Mouse (Mus musculus) induced T-regulatory cell, adult 2 months (primary cell): Measurements from ENCODE around the gene Meis3.

ENCODE experiments used
- DNase-seq: peaks from one replicate; pipeline ENCODE4 v3.0.0-alpha.2; 2012; ENCODE audit warnings: low read depth

Meis3 gene

GRCm38 (mm10) chr7:16210862-16211365, 36.0 kb downstream of the Meis3 start:
- no peak for DNase-seq

GRCm38 (mm10) chr7:16213196-16213595, 38.3 kb downstream of the Meis3 start:
- DNase-seq = no peak

GRCm38 (mm10) chr7:16213986-16214385, 39.1 kb downstream of the Meis3 start:
- DNase-seq = no peak

DNA sequence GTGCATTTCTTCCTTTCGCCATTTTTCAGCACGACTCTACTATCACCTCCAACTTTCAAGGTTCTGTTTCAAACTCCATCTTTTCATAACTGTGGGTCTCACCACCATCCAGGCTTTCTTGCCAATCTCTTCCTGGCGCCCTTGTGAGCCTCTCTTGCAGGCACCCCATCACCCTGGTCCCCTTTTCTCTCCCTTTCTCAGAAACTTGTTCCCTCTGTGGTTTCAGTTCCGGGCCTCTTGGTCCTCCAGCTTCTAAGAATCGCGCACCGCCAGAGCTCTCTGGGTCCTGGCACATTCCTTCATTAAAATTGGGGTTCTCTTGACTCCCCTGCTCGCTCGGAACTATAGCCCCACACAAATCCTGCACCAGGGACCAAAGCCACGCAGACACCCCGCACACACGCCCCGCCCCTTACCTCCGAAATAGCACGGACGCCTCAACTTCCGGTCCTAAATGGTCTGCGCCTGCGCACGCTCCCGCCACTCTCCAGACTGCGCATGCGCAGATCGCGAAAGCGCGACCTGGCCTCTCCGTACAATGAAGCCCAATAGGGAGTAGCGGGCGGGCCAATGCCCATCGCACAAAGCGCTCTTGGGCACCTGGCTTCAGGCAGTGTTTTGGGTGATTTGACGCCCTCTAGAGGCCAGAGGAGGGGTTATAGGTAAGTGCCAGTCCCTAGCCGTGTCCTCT, 46.8 kb downstream of the Meis3 start, which contains the start of gene Dhx34:
TSS of gene Dhx34 (minus strand) at position 456 of the 691 bp plus-strand sequence.
- peak; percentile 99 for DNase-seq

GRCm38 (mm10) chr7:16229869-16230268, 55.0 kb downstream of the Meis3 start:
- no peak for DNase-seq
